Mouse (Mus musculus) intestine, embryonic 15.5 days (tissue): ENCODE measurements around the gene Pigw. TPM values are rescaled to one million over a fixed set of nuclear protein-coding genes. Genes with fewer than 3 reads are reported as not detected.
"Not testable (repeated sequence)": the region's sequence is repeated elsewhere in the genome, so short reads cannot be mapped to it uniquely, and the experiment has no call there.

Experiments used
- ATAC-seq: fragments of 200-750 bp; cut with Nextera tagmentation; 2 replicates; pipeline ENCODE4 v1.8.0; 2017; ENCODE audit warnings: moderate TSS enrichment, moderate library complexity
- H3K27ac ChIP-seq: fragments of 300-500 bp; sonication (generic); 2 replicates; pipeline ENCODE4 v1.5.1; 2015; ENCODE audit warnings: mild to moderate bottlenecking, inconsistent platforms
- H3K27me3 ChIP-seq: fragments of 300-500 bp; sonication (generic); replicated peaks from 2 replicates; pipeline ENCODE4 v1.6.1; 2015; ENCODE audit warnings: inconsistent platforms
- H3K36me3 ChIP-seq: fragments of 300-500 bp; sonication (generic); 2 replicates; pipeline ENCODE4 v1.6.1; 2015; ENCODE audit warnings: inconsistent platforms
- H3K4me1 ChIP-seq: fragments of 300-500 bp; sonication (generic); replicated peaks from 2 replicates; pipeline ENCODE4 v1.6.1; 2015; ENCODE audit warnings: inconsistent platforms
- H3K4me2 ChIP-seq: fragments of 300-500 bp; sonication (generic); replicated peaks from 2 replicates; pipeline ENCODE4 v1.6.1; 2015; ENCODE audit warnings: mild to moderate bottlenecking, inconsistent platforms
- H3K4me3 ChIP-seq: fragments of 300-500 bp; sonication (generic); replicated peaks from 2 replicates; pipeline ENCODE4 v1.5.1; 2015; ENCODE audit warnings: inconsistent platforms
- H3K9ac ChIP-seq: fragments of 300-500 bp; sonication (generic); 2 replicates; pipeline ENCODE4 v1.6.1; 2015; ENCODE audit warnings: inconsistent platforms
- H3K9me3 ChIP-seq: fragments of 300-500 bp; sonication (generic); 2 replicates; pipeline ENCODE4 v1.6.1; 2016; ENCODE audit warnings: inconsistent platforms
- WGBS: fragments of 180-500 bp; shearing (Covaris S2); methylation state at CpG from one replicate; pipeline ENCODE4 v1.1.7; 2015; 5-methylcytosine and 5-hydroxymethylcytosine counted together
- polyA plus RNA-seq: library from polyadenylated mRNA; unstranded; fragments of >200 nt; fragmentation: Nextera tagmentation; extraction: Ambion mirVana; gene quantifications from 2 replicates; pipeline ENCODE4 v1.2.1, GENCODE M21; 2015

The Pigw gene
- polyA plus RNA-seq, 1 experiment from 2014 or later = 3.4 TPM

GRCm38 (mm10) chr11:84846741-84847474 lies 33.2 kb downstream of the Pigw start:
- no peak for ATAC-seq
- H3K9me3 ChIP-seq = no peaks in the 10 kb centered on the region
- H3K4me2 ChIP-seq = no peak overlapping the region
- peaks cover 6% of the 10 kb centered on the region; the same call in 1 of the 2 replicates for H3K36me3 ChIP-seq
- no peak overlapping the region for H3K4me3 ChIP-seq
- H3K27me3 ChIP-seq = no peaks in the 10 kb centered on the region
- no peaks in the 10 kb centered on the region for H3K4me1 ChIP-seq
- H3K27ac ChIP-seq = no peak overlapping the region
- H3K9ac ChIP-seq = no peak overlapping the region
- WGBS = 94% methylated on average over 15 of the region's 15 CpGs

- Histone ChIP-seq H3K4me3 (no peak overlapping the region), H3K36me3 (peaks cover 7% of the 10 kb centered on the region), H3K4me1 (no peaks in the 10 kb centered on the region), H3K9me3 (no peaks in the 10 kb centered on the region), H3K4me2 (no peak overlapping the region), H3K9ac (no peak overlapping the region), H3K27me3 (no peaks in the 10 kb centered on the region), H3K27ac (no peak overlapping the region)
- WGBS = 94% methylated on average over 2 of the region's 2 CpGs
- ATAC-seq = no peak
Measured at GRCm38 (mm10) chr11:84839330-84839729, 40.8 kb downstream of the Pigw start.

GRCm38 (mm10) chr11:84829495-84829894 lies 50.6 kb downstream of the Pigw start:
- H3K4me3 ChIP-seq = peak overlapping the region; percentile 88
- peak overlapping the region; percentile 83; the same call in 1 of the 2 replicates for H3K9ac ChIP-seq
- H3K9me3 ChIP-seq, H3K27me3 ChIP-seq: not testable (repeated sequence)
- H3K27ac ChIP-seq = peak overlapping the region; percentile 86
- H3K4me1 ChIP-seq = peaks cover 20% of the 10 kb centered on the region
- H3K36me3 ChIP-seq = peaks cover 10% of the 10 kb centered on the region
- ATAC-seq = peak; percentile 7; the same call in 1 of the 2 replicates
- 62% methylated on average over 11 of the region's 11 CpGs for WGBS
- peak overlapping the region; percentile 89 for H3K4me2 ChIP-seq

GRCm38 (mm10) chr11:84828516-84829399 lies 51.3 kb downstream of the Pigw start, which contains the start of gene Dhrs11:
TSS of gene Dhrs11 (minus strand) at chr11:84828994.
- Histone ChIP-seq H3K9me3 (no peaks in the 10 kb centered on the region), H3K27me3 (no peaks in the 10 kb centered on the region), H3K4me3 (peak within 1 kb of the TSS; percentile 88), H3K27ac (peak within 1 kb of the TSS; percentile 86), H3K4me2 (peak within 1 kb of the TSS; percentile 89), H3K4me1 (peaks cover 20% of the 10 kb centered on the region), H3K9ac (peak within 1 kb of the TSS; percentile 83), H3K36me3 (peaks cover 10% of the 10 kb centered on the region; the same call in 1 of the 2 replicates)
- WGBS = under 1% methylated on average over 62 of the region's 62 CpGs
- peak; percentile 93 for ATAC-seq

GRCm38 (mm10) chr11:84827901-84828503 lies 52.1 kb downstream of the Pigw start:
- no peak for ATAC-seq
- peak overlapping the region; percentile 89 for H3K4me2 ChIP-seq
- H3K4me3 ChIP-seq = peak overlapping the region; percentile 88
- H3K4me1 ChIP-seq = peaks cover 25% of the 10 kb centered on the region
- H3K9me3 ChIP-seq = no peaks in the 10 kb centered on the region
- peaks cover 10% of the 10 kb centered on the region; the same call in 1 of the 2 replicates for H3K36me3 ChIP-seq
- H3K27ac ChIP-seq = peak overlapping the region; percentile 86
- H3K27me3 ChIP-seq = no peaks in the 10 kb centered on the region
- peak overlapping the region; percentile 83 for H3K9ac ChIP-seq
- WGBS = 45% methylated on average over 3 of the region's 3 CpGs

GRCm38 (mm10) chr11:84827492-84827891 lies 52.6 kb downstream of the Pigw start:
- Histone ChIP-seq H3K4me3 (peak overlapping the region; percentile 17), H3K9me3 (no peaks in the 10 kb centered on the region), H3K4me1 (peaks cover 30% of the 10 kb centered on the region), H3K36me3 (peaks cover 9% of the 10 kb centered on the region; the same call in 1 of the 2 replicates), H3K27me3 (no peaks in the 10 kb centered on the region), H3K27ac (peak overlapping the region; percentile 86; the same call in 1 of the 2 replicates), H3K4me2 (peak overlapping the region; percentile 33), H3K9ac (no peak overlapping the region)
- ATAC-seq = peak; percentile 36

Other genes with a start within 250 kb of the Pigw start
- 16.0 and 16.3 TPM in 2 replicates for gene Mrm1, start 60.8 kb downstream of the Pigw start, polyA plus RNA-seq
- 64.4 and 78.1 TPM in 2 replicates for gene Dhrs11, start 51.3 kb downstream of the Pigw start, polyA plus RNA-seq
- 78.7 and 83.1 TPM in 2 replicates for gene Ggnbp2, start 9.5 kb downstream of the Pigw start, polyA plus RNA-seq
- 7.6 and 7.8 TPM in 2 replicates for gene Myo19, start 137 bp downstream of the Pigw start, polyA plus RNA-seq
- gene Znhit3, start 36.1 kb upstream of the Pigw start, polyA plus RNA-seq = 51.6 and 57.1 TPM in 2 replicates
- gene Car4, start 77.5 kb upstream of the Pigw start, polyA plus RNA-seq = 0.21 and 0.45 TPM in 2 replicates